In the genomic region with DNA sequence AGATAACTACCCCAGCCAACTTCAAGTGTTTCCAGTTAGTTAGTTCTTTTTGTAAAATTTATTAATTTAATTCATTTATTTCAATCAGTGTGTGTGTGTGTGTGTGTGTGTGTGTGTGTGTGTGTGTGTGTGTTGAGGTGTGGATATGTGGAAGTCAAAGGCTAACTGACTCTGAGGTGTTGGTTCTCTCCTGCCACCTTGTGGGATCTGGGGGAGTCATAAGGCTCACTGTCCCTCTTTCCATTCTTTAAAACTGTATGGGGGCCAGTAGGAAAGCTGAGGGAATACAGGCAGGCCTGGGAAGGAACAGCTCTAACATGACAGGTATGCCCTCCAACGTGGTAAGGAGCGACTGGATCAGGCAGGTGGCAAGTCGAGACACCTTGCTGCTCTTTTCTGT, we compare ENCODE assay signal across 8 mouse cellular contexts. TPM values are rescaled to one million over a fixed set of nuclear protein-coding genes. Genes with fewer than 3 reads are reported as not detected.
DNase-seq lines count a peak whose midpoint lies in the region; ATAC-seq and TF ChIP-seq lines count a peak whose summit lies in the region.
"Had no signal": no experiment of that assay in that cellular context is flagged by ENCODE, and none has a peak within 500 bp of the region (broad histone marks: within the 10 kb centered on the region; RNA-seq: fewer than 3 reads in every experiment).

No protein-coding gene starts in this region.

- no peaks in the 10 kb centered on the region for H3K4me1 ChIP-seq in hindbrain, embryonic 11.5 days (replicated peaks; ENCODE audit: control insufficient read depth, insufficient read depth, low read length)
- no peaks in the 10 kb centered on the region for H3K4me1 ChIP-seq in hindbrain, embryonic 13.5 days (replicated peaks)
- H3K4me1 ChIP-seq in MEL (ENCODE audit: control insufficient read depth in 1 of 2, insufficient read depth in 2 of 2, low read length in 2 of 2): no peaks in the 10 kb centered on the region
- H3K4me1 ChIP-seq: heart, embryonic 15.5 days had no signal

- no peak for ATAC-seq in hindbrain, embryonic 11.5 days (ENCODE audit: low FRiP score)
- no peak for ATAC-seq in hindbrain, embryonic 13.5 days (ENCODE audit: low FRiP score)
- no peak for ATAC-seq in frontal cortex, adult (ENCODE audit: low TSS enrichment)

- no peak overlapping the region for H3K9ac ChIP-seq in hindbrain, embryonic 11.5 days (ENCODE audit: low read depth, low read length)
- H3K9ac ChIP-seq in hindbrain, embryonic 13.5 days: no peak overlapping the region
- H3K9ac ChIP-seq in MEL (ENCODE audit: control insufficient read depth, low read depth, low read length, poor library complexity, severe bottlenecking): no peak overlapping the region
- H3K9ac ChIP-seq: heart, embryonic 15.5 days had no signal

- no peak overlapping the region for H3K4me2 ChIP-seq in hindbrain, embryonic 11.5 days (replicated peaks; ENCODE audit: low read depth, low read length)
- H3K4me2 ChIP-seq in hindbrain, embryonic 13.5 days: no peak overlapping the region
- H3K4me2 ChIP-seq: heart, embryonic 15.5 days had no signal

- no peak overlapping the region for H3K27ac ChIP-seq in hindbrain, embryonic 11.5 days (ENCODE audit: low read depth, low read length)
- H3K27ac ChIP-seq in hindbrain, embryonic 13.5 days: no peak overlapping the region
- H3K27ac ChIP-seq in MEL (ENCODE audit: control insufficient read depth, low read depth, low read length): no peak overlapping the region
- H3K27ac ChIP-seq: heart, embryonic 15.5 days had no signal

- TF ChIP-seq RAD21 in MEL (IDR thresholded peaks at IDR 0.05; ENCODE audit: low read depth, low read length): peak; percentile 25

- peak; percentile 9 for DNase-seq in hindbrain, embryonic 11.5 days (ENCODE audit: low spot score)
- DNase-seq in CD4-positive helper T cell, adult 2 months (ENCODE audit: low read depth, low spot score): peak; percentile 14
- DNase-seq in MEL (ENCODE audit: low read depth, low spot score): peak; percentile 12
- DNase-seq in lung, postnatal 10 days: peak; percentile 49
- no peak for DNase-seq in adrenal gland, adult 18-20 months (ENCODE audit: low spot score in 2 of 2)

- WGBS in hindbrain, embryonic 11.5 days: 73% methylated on average over 3 of the region's 3 CpGs
- 73% methylated on average over 3 of the region's 3 CpGs for WGBS in hindbrain, embryonic 13.5 days

- peak in 1 of 3 experiments; percentile 36; a peak in 2 of 6 replicates for TF ChIP-seq CTCF in MEL (IDR thresholded peaks at IDR 0.05 in 2 of 3, conservative IDR thresholded peaks at IDR 0.05 in 1 of 3; ENCODE audit: control insufficient read depth in 1 of 3, insufficient read depth in 1 of 3, low read depth in 2 of 3, low read length in 3 of 3, poor library complexity in 1 of 3, severe bottlenecking in 1 of 3)

- no peaks in the 10 kb centered on the region; the same call in 1 of the 2 replicates for H3K9me3 ChIP-seq in hindbrain, embryonic 11.5 days (ENCODE audit: control insufficient read depth, low read length)
- no peaks in the 10 kb centered on the region for H3K9me3 ChIP-seq in hindbrain, embryonic 13.5 days
- no peaks in the 10 kb centered on the region for H3K9me3 ChIP-seq in MEL (replicated peaks; ENCODE audit: insufficient read depth, low read length)
- H3K9me3 ChIP-seq: heart, embryonic 15.5 days had no signal

- peaks cover 9% of the 10 kb centered on the region; the same call in 1 of the 2 replicates for H3K36me3 ChIP-seq in hindbrain, embryonic 11.5 days (ENCODE audit: control insufficient read depth, insufficient read depth, low read length)
- peaks cover 83% of the 10 kb centered on the region for H3K36me3 ChIP-seq in hindbrain, embryonic 13.5 days
- peaks cover 0 to 9% of the 10 kb centered on the region in 2 experiments; a peak in 2 of 4 replicates for H3K36me3 ChIP-seq in MEL (ENCODE audit: control insufficient read depth in 1 of 2, insufficient read depth in 2 of 2, low read length in 2 of 2)

- no peak overlapping the region for H3K4me3 ChIP-seq in hindbrain, embryonic 11.5 days (ENCODE audit: low read depth, low read length)
- H3K4me3 ChIP-seq in hindbrain, embryonic 13.5 days: no peak overlapping the region
- H3K4me3 ChIP-seq in MEL (ENCODE audit: control insufficient read depth in 1 of 2, insufficient read depth in 1 of 2, low read depth in 2 of 2, low read length in 2 of 2): no peak overlapping the region
- H3K4me3 ChIP-seq: heart, embryonic 15.5 days had no signal

- no peak for TF ChIP-seq POLR2A in MEL (IDR thresholded peaks at IDR 0.05; ENCODE audit: control insufficient read depth in 1 of 2, insufficient read depth in 1 of 2, low read depth in 1 of 2, low read length in 2 of 2, poor library complexity in 1 of 2)

- no peaks in the 10 kb centered on the region for H3K27me3 ChIP-seq in hindbrain, embryonic 11.5 days (ENCODE audit: control insufficient read depth, insufficient read depth, low read length)
- no peaks in the 10 kb centered on the region for H3K27me3 ChIP-seq in hindbrain, embryonic 13.5 days
- no peaks in the 10 kb centered on the region for H3K27me3 ChIP-seq in MEL (ENCODE audit: control insufficient read depth in 1 of 2, insufficient read depth in 2 of 2, low read length in 2 of 2)
- H3K27me3 ChIP-seq: heart, embryonic 15.5 days had no signal

- H3K79me2 ChIP-seq in MEL (ENCODE audit: control insufficient read depth, insufficient read depth, low read length, poor library complexity): no peaks in the 10 kb centered on the region

- TF ChIP-seq EP300 in MEL (IDR thresholded peaks at IDR 0.05; ENCODE audit: low read depth in 1 of 2, low read length in 2 of 2): no peak

TF ChIP-seq in MEL, 35 proteins besides CTCF, POLR2A, EP300 and RAD21:
- TF ChIP-seq SMC3 (IDR thresholded peaks at IDR 0.05; ENCODE audit: low read depth, low read length) (peak; percentile 41), CHD2 (IDR thresholded peaks at IDR 0.05; ENCODE audit: low read length) (no peak)

RNA-seq across cellular contexts. Expression of a gene that starts 34.8 kb away (rescaled TPM):
- 5.1 and 6.0 TPM in 2 replicates for polyA plus RNA-seq in hindbrain, embryonic 11.5 days (2014; fragmentation: Nextera tagmentation; extraction: Ambion mirVana)
- 7.4 and 8.3 TPM in 2 replicates for polyA plus RNA-seq in hindbrain, embryonic 13.5 days (2015; fragmentation: Nextera tagmentation; extraction: Ambion mirVana)
- total RNA-seq in MEL (2012; rRNA removed): 5.7 and 7.0 TPM in 2 replicates
- polyA plus RNA-seq in MEL (2012; ENCODE audit: insufficient read depth in 1 of 2, insufficient read length in 2 of 2, low read depth in 1 of 2, low replicate concordance in 2 of 2, missing spikeins in 1 of 2): 10 to 100 TPM in 1 of 2 experiments, not detected in 1; 22.2 TPM
- total RNA-seq in adrenal gland, adult 18-20 months (2021): 10 to 100 TPM; 36.4 to 61.1 TPM

RNA-seq across cellular contexts. Expression of a gene that starts 43.4 kb away (rescaled TPM):
- polyA plus RNA-seq in hindbrain, embryonic 11.5 days (2014; fragmentation: Nextera tagmentation; extraction: Ambion mirVana): 15.5 and 20.5 TPM in 2 replicates
- 14.0 and 14.3 TPM in 2 replicates for polyA plus RNA-seq in hindbrain, embryonic 13.5 days (2015; fragmentation: Nextera tagmentation; extraction: Ambion mirVana)
- total RNA-seq in MEL (2012; rRNA removed): 9.0 and 10.9 TPM in 2 replicates
- 10 to 100 TPM; 10.4 to 60.8 TPM for polyA plus RNA-seq in MEL (2012; ENCODE audit: insufficient read depth in 1 of 2, insufficient read length in 2 of 2, low read depth in 1 of 2, low replicate concordance in 2 of 2, missing spikeins in 1 of 2)
- total RNA-seq in adrenal gland, adult 18-20 months (2021): 1 to 10 TPM; 5.7 to 7.6 TPM

RNA-seq across cellular contexts. Expression of a gene that starts 43.6 kb away (rescaled TPM):
- polyA plus RNA-seq in hindbrain, embryonic 11.5 days (2014; fragmentation: Nextera tagmentation; extraction: Ambion mirVana): 17.4 and 19.7 TPM in 2 replicates
- 15.5 and 16.2 TPM in 2 replicates for polyA plus RNA-seq in hindbrain, embryonic 13.5 days (2015; fragmentation: Nextera tagmentation; extraction: Ambion mirVana)
- total RNA-seq in MEL (2012; rRNA removed): 6.5 and 7.6 TPM in 2 replicates
- 10 to 100 TPM in 1 of 2 experiments, not detected in 1; 13.3 TPM for polyA plus RNA-seq in MEL (2012; ENCODE audit: insufficient read depth in 1 of 2, insufficient read length in 2 of 2, low read depth in 1 of 2, low replicate concordance in 2 of 2, missing spikeins in 1 of 2)
- total RNA-seq in adrenal gland, adult 18-20 months (2021): 10 to 100 TPM; 12.9 to 13.4 TPM

Comparison
In these comparisons a context has a peak if more than half of its experiments do, and no peak if none do; other contexts are left out.
1. DNase-seq: peak in hindbrain, embryonic 11.5 days (single experiment), CD4-positive helper T cell, adult 2 months (single experiment), MEL (single experiment) and lung, postnatal 10 days (single experiment); none in adrenal gland, adult 18-20 months (0 of 2).